Mouse (Mus musculus) limb, embryonic 12.5 days (tissue): Measurements from ENCODE around the gene Kri1. TPM values are rescaled to one million over a fixed set of nuclear protein-coding genes. Genes with fewer than 3 reads are reported as not detected.

Experiments used
- ATAC-seq: fragments of 200-750 bp; cut with Nextera tagmentation; 2 replicates; pipeline ENCODE4 v1.8.0; 2017; ENCODE audit warnings: low read depth, moderate TSS enrichment; ENCODE audit not compliant: insufficient number of reproducible peaks, insufficient read depth, low FRiP score, low TSS enrichment
- H3K27ac ChIP-seq: fragments of 300-500 bp; sonication (generic); 2 replicates; pipeline ENCODE4 v1.5.1; 2016; ENCODE audit warnings: mild to moderate bottlenecking, moderate library complexity
- H3K27me3 ChIP-seq: fragments of 300-500 bp; sonication (generic); 2 replicates; pipeline ENCODE4 v1.6.1; 2016; ENCODE audit warnings: mild to moderate bottlenecking, moderate library complexity
- H3K36me3 ChIP-seq: fragments of 300-500 bp; sonication (generic); 2 replicates; pipeline ENCODE4 v1.6.1; 2016; ENCODE audit warnings: mild to moderate bottlenecking, moderate library complexity
- H3K4me1 ChIP-seq: fragments of 300-500 bp; sonication (generic); replicated peaks from 2 replicates; pipeline ENCODE4 v1.6.1; 2016
- H3K4me2 ChIP-seq: fragments of 300-500 bp; sonication (generic); 2 replicates; pipeline ENCODE4 v1.6.1; 2016; ENCODE audit warnings: mild to moderate bottlenecking, moderate library complexity
- H3K4me3 ChIP-seq: fragments of 300-500 bp; sonication (generic); replicated peaks from 2 replicates; pipeline ENCODE4 v1.5.1; 2016; ENCODE audit warnings: mild to moderate bottlenecking
- H3K9ac ChIP-seq: fragments of 300-500 bp; sonication (generic); replicated peaks from 2 replicates; pipeline ENCODE4 v1.6.1; 2016; ENCODE audit warnings: mild to moderate bottlenecking, moderate library complexity
- H3K9me3 ChIP-seq: fragments of 300-500 bp; sonication (generic); 2 replicates; pipeline ENCODE4 v1.6.1; 2016; ENCODE audit warnings: mild to moderate bottlenecking, moderate library complexity
- whole genome bisulfite sequencing: fragments of 180-500 bp; shearing (Covaris S2); methylation state at CpG from one replicate; pipeline ENCODE4 v1.1.7; 2016; 5-methylcytosine and 5-hydroxymethylcytosine counted together
- polyA plus RNA-seq: library from polyadenylated mRNA; unstranded; fragments of >200 nt; fragmentation: Nextera tagmentation; extraction: Ambion mirVana; gene quantifications from 2 replicates; pipeline ENCODE4 v1.2.1, GENCODE M21; 2016

Kri1 gene
- polyA plus RNA-seq, 1 experiment from 2014 or later = 18.1 TPM

DNA sequence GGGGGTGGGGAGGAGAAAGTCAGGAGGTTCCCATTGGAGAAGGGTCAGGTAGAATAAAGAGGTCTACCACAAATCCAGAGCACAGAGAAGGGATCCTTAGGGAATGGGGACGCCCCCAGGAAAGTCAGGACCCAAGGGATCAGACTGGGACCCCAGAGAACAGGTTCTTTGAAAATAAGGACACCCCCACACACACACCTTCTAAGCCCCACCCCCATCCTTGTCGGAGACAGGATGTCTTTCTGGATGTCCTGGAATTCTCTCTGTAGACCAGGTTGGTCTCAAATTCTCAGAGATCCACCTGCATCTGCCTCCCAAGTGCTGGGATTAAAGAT is 1.5 kb upstream of the Kri1 start:
- Histone ChIP-seq H3K27ac (no peak overlapping the region), H3K36me3 (peaks cover 12% of the 10 kb centered on the region), H3K4me3 (peak overlapping the region; percentile 11; the same call in 1 of the 2 replicates), H3K9ac (no peak overlapping the region), H3K4me2 (peak overlapping the region; percentile 92), H3K4me1 (peaks cover 26% of the 10 kb centered on the region), H3K27me3 (no peaks in the 10 kb centered on the region), H3K9me3 (no peaks in the 10 kb centered on the region)
- no peak for ATAC-seq
- WGBS = 83% methylated on average over 2 of the region's 2 CpGs

DNA sequence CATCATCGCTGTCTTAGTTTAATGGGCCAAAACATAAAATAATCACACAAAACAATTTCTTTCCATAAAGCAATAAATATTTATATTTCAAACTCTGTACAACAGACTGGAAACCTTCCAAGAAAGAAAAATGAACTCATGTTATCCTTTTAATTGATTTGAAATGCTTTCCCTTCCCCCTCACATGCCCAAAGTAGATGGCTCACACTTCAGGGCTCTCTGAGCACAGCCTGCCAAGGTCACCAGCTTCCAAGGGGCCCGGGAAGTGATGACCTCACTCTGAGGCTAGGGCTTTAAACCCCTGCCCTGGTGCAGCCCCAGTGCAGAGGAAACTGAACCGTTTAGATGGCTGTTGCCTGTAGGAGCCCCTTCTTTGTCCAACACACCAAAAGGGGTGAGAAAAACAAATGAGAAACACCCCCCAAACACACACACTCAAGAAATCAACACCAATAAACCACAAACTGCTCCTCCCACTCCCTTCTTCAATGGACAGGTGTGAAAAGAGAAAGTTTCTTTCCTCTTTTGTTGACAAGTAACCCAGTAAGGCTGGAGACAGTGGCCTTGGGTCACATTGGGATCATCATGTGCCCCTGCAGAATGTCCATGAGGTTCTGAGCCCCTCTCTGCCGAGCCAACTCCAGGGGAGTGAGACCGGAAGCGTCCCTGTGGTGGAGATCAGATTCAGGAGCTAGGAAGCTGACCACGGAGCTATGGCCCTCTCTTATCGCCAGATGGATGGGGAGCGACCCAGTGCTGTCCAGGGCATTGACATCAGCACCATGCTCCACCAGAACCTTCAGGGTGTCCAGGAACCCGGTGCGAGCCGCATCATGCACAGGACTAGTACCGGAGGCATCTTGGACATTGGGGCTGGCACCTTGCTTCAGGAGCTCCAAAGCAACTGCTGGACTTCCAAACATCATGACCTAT is 901 bp upstream of the Kri1 start:
- Histone ChIP-seq H3K27ac (peak overlapping the region; percentile 78), H3K27me3 (no peaks in the 10 kb centered on the region), H3K9ac (no peak overlapping the region), H3K9me3 (no peaks in the 10 kb centered on the region), H3K4me3 (peak overlapping the region; percentile 82), H3K4me2 (peak overlapping the region; percentile 92), H3K36me3 (peaks cover 18% of the 10 kb centered on the region), H3K4me1 (peaks cover 26% of the 10 kb centered on the region)
- ATAC-seq = no peak
- WGBS = 77% methylated on average over 13 of the region's 13 CpGs

GRCm38 (mm10) chr9:21286753-21287152 is 1.0 kb downstream of the Kri1 start:
- Histone ChIP-seq H3K9ac (peak overlapping the region; percentile 76), H3K4me3 (peak overlapping the region; percentile 82), H3K4me1 (peaks cover 26% of the 10 kb centered on the region), H3K4me2 (peak overlapping the region; percentile 92), H3K36me3 (peaks cover 33% of the 10 kb centered on the region), H3K27me3 (no peaks in the 10 kb centered on the region), H3K27ac (no peak overlapping the region), H3K9me3 (no peaks in the 10 kb centered on the region)
- 61% methylated on average over 3 of the region's 3 CpGs for WGBS
- ATAC-seq = no peak

DNA sequence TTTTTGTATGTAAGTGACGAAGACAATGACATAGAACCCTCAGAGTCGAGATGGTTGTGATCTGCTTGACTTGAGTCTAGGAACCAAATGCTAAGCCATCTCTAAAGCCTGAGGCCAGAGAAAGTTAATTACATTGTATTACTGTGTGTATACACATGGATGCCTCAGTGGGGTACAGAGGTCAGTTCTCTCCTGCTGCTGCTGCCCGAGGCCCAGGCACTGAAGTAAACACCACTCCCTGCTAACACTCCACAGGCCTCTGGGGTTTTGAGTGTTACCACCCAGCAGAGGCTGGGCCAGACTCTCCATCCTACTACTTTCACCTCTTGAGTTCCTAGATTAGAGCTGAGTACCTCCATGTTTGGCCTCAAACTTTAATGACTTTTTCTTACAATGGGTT is 3.8 kb downstream of the Kri1 start:
- peaks cover 59% of the 10 kb centered on the region for H3K36me3 ChIP-seq
- no peak overlapping the region for H3K4me2 ChIP-seq
- no peak overlapping the region for H3K9ac ChIP-seq
- no peak overlapping the region for H3K4me3 ChIP-seq
- WGBS = 87% methylated on average over 3 of the region's 3 CpGs
- no peaks in the 10 kb centered on the region for H3K27me3 ChIP-seq
- no peak overlapping the region for H3K27ac ChIP-seq
- ATAC-seq = no peak
- no peaks in the 10 kb centered on the region for H3K9me3 ChIP-seq
- H3K4me1 ChIP-seq = peaks cover 15% of the 10 kb centered on the region

DNA sequence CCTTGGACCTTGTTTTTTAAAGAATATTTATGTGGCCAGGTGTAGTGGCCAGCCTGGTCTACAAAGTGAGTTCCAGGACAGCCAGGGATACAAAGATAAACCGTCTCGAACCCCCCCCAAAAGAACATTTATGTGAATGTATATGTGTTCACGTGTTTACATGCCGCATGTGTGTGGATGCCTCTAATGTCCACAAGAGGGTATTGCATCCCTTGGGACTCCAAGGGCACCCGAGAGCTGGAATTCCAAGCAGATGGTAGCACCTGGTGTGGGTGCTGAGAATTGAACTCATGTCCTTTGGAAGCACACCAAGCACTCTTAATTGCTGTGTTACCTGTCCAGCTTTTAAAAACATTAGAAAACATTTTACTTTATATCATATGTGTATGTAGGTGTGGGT is 4.2 kb downstream of the Kri1 start:
- Histone ChIP-seq H3K4me3 (no peak overlapping the region), H3K9ac (no peak overlapping the region), H3K9me3 (no peaks in the 10 kb centered on the region), H3K4me1 (peaks cover 15% of the 10 kb centered on the region), H3K36me3 (peaks cover 64% of the 10 kb centered on the region), H3K4me2 (no peak overlapping the region), H3K27me3 (no peaks in the 10 kb centered on the region), H3K27ac (no peak overlapping the region)
- ATAC-seq = no peak
- WGBS = 92% methylated on average over 5 of the region's 5 CpGs

DNA sequence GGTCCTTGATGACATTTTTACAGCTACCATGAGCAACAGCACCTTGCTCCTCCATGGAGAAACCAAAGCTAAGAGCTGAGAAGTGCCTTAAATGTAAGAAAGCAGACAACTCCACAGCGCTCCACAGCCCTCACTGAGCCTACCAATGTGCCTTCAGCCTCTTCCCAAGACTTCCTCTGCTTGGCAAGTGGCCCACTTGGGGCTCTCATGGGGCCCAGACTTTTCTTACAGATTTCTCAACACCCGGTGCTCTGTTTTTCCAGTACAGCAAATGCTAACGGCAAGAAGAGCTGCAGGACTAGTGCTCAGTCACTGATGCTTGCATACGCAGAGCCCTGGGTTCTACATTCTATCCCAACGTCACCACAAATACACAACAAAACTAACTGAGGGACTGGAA is 10.0 kb downstream of the Kri1 start:
- H3K4me1 ChIP-seq = no peaks in the 10 kb centered on the region
- H3K27ac ChIP-seq = no peak overlapping the region
- H3K36me3 ChIP-seq = peaks cover 98% of the 10 kb centered on the region
- ATAC-seq = no peak
- no peak overlapping the region for H3K4me2 ChIP-seq
- H3K9me3 ChIP-seq = no peaks in the 10 kb centered on the region
- no peak overlapping the region for H3K9ac ChIP-seq
- H3K4me3 ChIP-seq = no peak overlapping the region
- 94% methylated on average over 5 of the region's 5 CpGs for WGBS
- no peaks in the 10 kb centered on the region for H3K27me3 ChIP-seq

DNA sequence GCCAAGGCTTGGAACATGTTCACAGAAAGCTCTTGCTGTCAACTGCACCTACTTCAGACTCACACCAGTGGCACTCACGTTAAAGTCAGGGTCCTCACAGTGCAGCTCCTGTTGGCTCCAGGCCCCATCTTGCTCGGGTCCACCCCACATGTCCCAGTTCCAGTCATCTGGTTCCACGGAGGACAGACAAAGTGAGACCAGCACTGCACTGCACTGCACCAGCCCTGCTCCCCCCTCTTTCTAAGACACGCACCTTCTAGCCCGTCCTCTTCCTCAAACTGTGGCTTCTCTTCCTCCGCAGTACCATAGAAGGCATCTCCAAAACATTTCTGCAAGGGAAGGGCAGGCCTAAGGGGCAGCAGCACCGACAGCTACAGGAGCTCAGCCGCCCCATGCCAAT is 11.5 kb downstream of the Kri1 start:
- no peak for ATAC-seq
- H3K36me3 ChIP-seq = peaks cover 98% of the 10 kb centered on the region
- WGBS = 91% methylated on average over 8 of the region's 8 CpGs
- H3K9ac ChIP-seq = no peak overlapping the region
- no peaks in the 10 kb centered on the region for H3K9me3 ChIP-seq
- H3K4me2 ChIP-seq = no peak overlapping the region
- H3K27ac ChIP-seq = no peak overlapping the region
- no peak overlapping the region for H3K4me3 ChIP-seq
- no peaks in the 10 kb centered on the region for H3K27me3 ChIP-seq
- no peaks in the 10 kb centered on the region for H3K4me1 ChIP-seq

- ATAC-seq = no peak
- Histone ChIP-seq H3K4me3 (no peak overlapping the region), H3K4me2 (no peak overlapping the region), H3K36me3 (peaks cover 98% of the 10 kb centered on the region), H3K9ac (no peak overlapping the region), H3K4me1 (no peaks in the 10 kb centered on the region), H3K27ac (no peak overlapping the region), H3K9me3 (no peaks in the 10 kb centered on the region), H3K27me3 (no peaks in the 10 kb centered on the region)
- 91% methylated on average over 12 of the region's 12 CpGs for WGBS
Measured at GRCm38 (mm10) chr9:21275727-21276126, 12.0 kb downstream of the Kri1 start.

GRCm38 (mm10) chr9:21275013-21275710 is 12.6 kb downstream of the Kri1 start:
- Histone ChIP-seq H3K27me3 (no peaks in the 10 kb centered on the region), H3K36me3 (peaks cover 99% of the 10 kb centered on the region), H3K4me2 (no peak overlapping the region), H3K27ac (no peak overlapping the region), H3K9me3 (no peaks in the 10 kb centered on the region), H3K4me3 (no peak overlapping the region), H3K4me1 (no peaks in the 10 kb centered on the region), H3K9ac (no peak overlapping the region)
- ATAC-seq = no peak
- WGBS = 82% methylated on average over 7 of the region's 7 CpGs

GRCm38 (mm10) chr9:21274336-21274735 is 13.4 kb downstream of the Kri1 start:
- no peaks in the 10 kb centered on the region for H3K9me3 ChIP-seq
- H3K9ac ChIP-seq = no peak overlapping the region
- peaks cover 97% of the 10 kb centered on the region for H3K36me3 ChIP-seq
- no peak overlapping the region for H3K4me2 ChIP-seq
- H3K27me3 ChIP-seq = no peaks in the 10 kb centered on the region
- WGBS = 94% methylated on average over 3 of the region's 3 CpGs
- no peaks in the 10 kb centered on the region for H3K4me1 ChIP-seq
- ATAC-seq = no peak
- H3K27ac ChIP-seq = no peak overlapping the region
- H3K4me3 ChIP-seq = no peak overlapping the region

DNA sequence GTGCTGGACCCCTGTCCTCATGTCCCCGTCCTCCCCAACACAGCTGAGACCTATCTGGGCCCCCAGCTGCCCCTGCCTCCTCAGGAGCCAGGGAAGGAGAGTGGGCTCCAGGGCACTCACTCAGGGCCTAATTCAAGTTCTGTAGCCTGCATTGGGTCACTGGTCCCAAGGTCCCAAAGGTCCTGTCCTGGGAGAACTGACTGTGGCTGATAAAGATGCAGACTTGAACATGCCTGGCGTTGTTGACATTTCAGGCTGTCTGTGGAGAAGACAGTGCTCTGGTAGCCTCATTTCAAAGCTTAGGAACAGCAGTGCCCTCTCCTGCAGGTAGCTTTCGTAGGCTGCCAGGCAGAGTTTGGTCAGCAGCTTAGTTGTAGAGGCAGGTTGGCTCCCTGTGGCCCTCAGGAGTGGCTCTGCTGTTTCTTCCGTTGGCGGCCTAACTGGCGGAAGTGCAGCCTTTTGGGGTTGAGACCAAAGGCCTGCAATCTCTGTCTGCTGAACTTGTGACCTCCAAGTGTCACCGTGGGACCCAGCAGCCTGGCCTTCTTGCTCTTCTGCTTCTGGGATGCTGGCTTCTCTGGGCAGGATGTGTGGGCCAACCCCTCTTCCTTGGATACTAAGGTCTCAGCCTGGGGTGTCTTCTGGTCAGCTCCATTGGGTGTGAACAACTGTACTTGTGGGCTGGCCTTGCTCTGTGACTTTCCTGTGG is 14.1 kb downstream of the Kri1 start:
- H3K4me3 ChIP-seq = no peak overlapping the region
- H3K9me3 ChIP-seq = no peaks in the 10 kb centered on the region
- no peak overlapping the region for H3K4me2 ChIP-seq
- no peak overlapping the region for H3K9ac ChIP-seq
- no peak overlapping the region for H3K27ac ChIP-seq
- ATAC-seq = no peak
- H3K4me1 ChIP-seq = no peaks in the 10 kb centered on the region
- no peaks in the 10 kb centered on the region for H3K27me3 ChIP-seq
- peaks cover 97% of the 10 kb centered on the region for H3K36me3 ChIP-seq
- 85% methylated on average over 7 of the region's 7 CpGs for WGBS
